Mouse (Mus musculus) heart, adult 2 months (tissue): ENCODE measurements around the gene Il17a. TPM values are rescaled to one million over a fixed set of nuclear protein-coding genes. Genes with fewer than 3 reads are reported as not detected.

Source experiments
- DNase-seq, 2 experiments: peaks; one replicate each; pipeline ENCODE4 v3.0.0; 2021
- H3K27ac ChIP-seq: fragments of 200-600 bp; 2 replicates; pipeline ENCODE4 v1.8.1; 2022
- H3K27me3 ChIP-seq: fragments of 200-500 bp; 2 replicates; pipeline ENCODE4 v1.6.1; 2012; ENCODE audit warnings: mild to moderate bottlenecking, low read length, inconsistent platforms, mixed read lengths; ENCODE audit not compliant: control insufficient read depth, insufficient read depth
- H3K36me3 ChIP-seq: fragments of 200-500 bp; 2 replicates; pipeline ENCODE4 v1.6.1; 2012; ENCODE audit warnings: low read length, inconsistent platforms; ENCODE audit not compliant: control insufficient read depth, insufficient read depth
- H3K4me1 ChIP-seq: fragments of 200-500 bp; 2 replicates; pipeline ENCODE4 v1.6.1; 2011; ENCODE audit warnings: low read length; ENCODE audit not compliant: control insufficient read depth, insufficient read depth
- H3K4me3 ChIP-seq: fragments of 200-600 bp; 2 replicates; pipeline ENCODE4 v1.8.1; 2022
- H3K79me2 ChIP-seq: fragments of 200-500 bp; replicated peaks from 2 replicates; pipeline ENCODE4 v1.6.1; 2012; ENCODE audit warnings: mild to moderate bottlenecking, inconsistent platforms, low read length, moderate library complexity, mixed read lengths; ENCODE audit not compliant: control insufficient read depth, insufficient read depth
- H3K9ac ChIP-seq: fragments of 200-500 bp; 2 replicates; pipeline ENCODE4 v1.6.1; 2012; ENCODE audit warnings: low read depth, mild to moderate bottlenecking, control low read depth, inconsistent platforms, low read length, mixed read lengths
- CTCF ChIP-seq: fragments of 200-600 bp; IDR thresholded peaks from 2 replicates; pipeline ENCODE4 v1.8.1; 2022; ENCODE audit warnings: antibody characterized with exemption, mild to moderate bottlenecking, moderate library complexity
- EP300 ChIP-seq: fragments of 200-500 bp; IDR thresholded peaks from 2 replicates; pipeline ENCODE4 v1.6.1; 2011; ENCODE audit warnings: low read depth, low read length, control low read depth; ENCODE audit not compliant: insufficient read depth
- POLR2A ChIP-seq: fragments of 200-500 bp; IDR thresholded peaks from 2 replicates; pipeline ENCODE4 v1.6.1; 2011; ENCODE audit warnings: mild to moderate bottlenecking, low read depth, low read length, control low read depth; ENCODE audit not compliant: insufficient read depth
- WGBS: fragments of 180-500 bp; shearing (Covaris S2); methylation state at CpG from one replicate; pipeline ENCODE4 v1.1.7; 2018; 5-methylcytosine and 5-hydroxymethylcytosine counted together
- intact Hi-C: fragments of 180-260 bp; cut with DNase I; formaldehyde crosslinking; loops from one replicate; pipeline ENCODE4 v1.15.1; 2025
- long read RNA-seq: library from polyadenylated mRNA; stranded (forward); transcript quantifications from one replicate; pipeline ENCODE4 v2.0.0, GENCODE M21; 2021
- polyA plus RNA-seq: library from polyadenylated mRNA; depleted of rRNA; stranded (reverse); fragments of >200 nt; gene quantifications from 2 replicates; pipeline ENCODE4 v1.2.3, GENCODE M21; 2012; rRNA removed
- total RNA-seq, 2 experiments: library from RNA; stranded (reverse); gene quantifications; 2 replicates each; pipeline ENCODE4 v1.2.3; 2021

The Il17a gene
- total RNA-seq (not detected), polyA plus RNA-seq (not detected in 2 replicates)
- long read RNA-seq: 0 reads

DNA sequence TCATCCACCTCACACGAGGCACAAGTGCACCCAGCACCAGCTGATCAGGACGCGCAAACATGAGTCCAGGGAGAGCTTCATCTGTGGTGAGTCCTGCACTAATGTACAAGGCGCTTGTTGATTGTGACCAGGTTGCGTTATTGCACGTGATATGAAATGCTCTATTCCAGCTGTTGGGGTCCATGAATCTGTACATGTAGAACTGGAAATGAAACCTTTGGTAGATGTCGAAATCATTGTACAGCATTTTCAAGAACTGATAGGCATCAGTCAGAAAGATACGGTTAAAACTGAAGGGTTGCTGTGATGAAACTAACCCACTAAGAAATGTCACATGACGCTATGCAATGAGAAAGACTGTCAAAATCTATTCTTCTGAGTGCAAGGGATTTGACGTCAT lies at the start of gene Il17a:
Il17a (plus strand) TSS at position 3 of the 400 bp plus-strand sequence.
- Histone ChIP-seq H3K79me2 (no peaks in the 10 kb centered on the region), H3K4me1 (no peaks in the 10 kb centered on the region), H3K9ac (no peak within 1 kb of the TSS), H3K27ac (no peak within 1 kb of the TSS), H3K27me3 (0 out of 2 replicates have a peak, but pooled peaks cover 2% of the 10 kb centered on the region), H3K36me3 (no peaks in the 10 kb centered on the region), H3K4me3 (no peak within 1 kb of the TSS)
- intact Hi-C loops: no loop called here
- 83% methylated on average over 10 of the region's 10 CpGs for WGBS
- no peak for DNase-seq
- TF ChIP-seq CTCF (no peak), POLR2A (no peak)

DNA sequence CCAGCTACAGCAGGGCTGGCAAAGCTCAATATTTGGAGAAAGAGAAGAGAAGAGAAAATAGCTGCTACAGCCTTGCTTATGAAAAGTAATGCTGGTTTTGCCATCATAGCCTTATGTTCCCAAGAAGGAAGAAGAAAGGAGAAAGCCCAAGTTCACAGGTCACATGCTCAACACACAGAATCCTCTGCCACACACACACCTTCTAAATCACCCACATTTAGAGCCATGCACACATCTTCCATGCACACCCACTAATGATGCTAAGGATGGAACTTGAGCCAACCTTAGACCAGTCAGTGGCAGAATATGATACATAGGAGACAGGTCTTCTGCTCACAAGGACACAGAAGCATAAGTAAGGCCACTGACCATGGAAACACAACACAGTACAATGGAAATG lies 47.9 kb upstream of the Il17a start:
- intact Hi-C loops: no loop called here
- Histone ChIP-seq H3K4me3 (no peak overlapping the region), H3K79me2 (no peaks in the 10 kb centered on the region), H3K27me3 (no peaks in the 10 kb centered on the region), H3K9ac (no peak overlapping the region), H3K36me3 (no peaks in the 10 kb centered on the region), H3K27ac (no peak overlapping the region), H3K4me1 (no peaks in the 10 kb centered on the region)
- TF ChIP-seq CTCF (no peak), POLR2A (no peak), EP300 (no peak)
- no peak for DNase-seq

DNA sequence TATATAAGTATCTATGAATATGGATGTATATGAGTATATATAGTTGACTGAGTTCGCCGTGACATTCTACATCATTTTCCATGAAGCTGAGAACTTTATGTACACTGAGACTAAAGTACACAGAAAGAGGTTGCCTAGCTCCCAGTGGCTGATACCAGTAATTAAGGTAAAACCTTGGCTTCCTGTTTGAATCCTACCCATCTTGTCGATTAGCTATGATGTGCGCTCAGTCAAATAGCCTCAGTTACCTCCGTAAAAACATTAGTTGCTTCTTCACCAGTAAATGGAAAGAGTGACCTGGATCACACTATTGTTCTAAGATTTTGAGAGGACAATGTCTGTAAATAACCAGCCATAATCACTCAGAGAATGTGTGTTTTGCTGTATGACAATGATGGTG lies 47.3 kb upstream of the Il17a start:
- intact Hi-C loops: no loop called here
- Histone ChIP-seq H3K4me3 (no peak overlapping the region), H3K4me1 (no peaks in the 10 kb centered on the region), H3K27me3 (no peaks in the 10 kb centered on the region), H3K79me2 (no peaks in the 10 kb centered on the region), H3K27ac (no peak overlapping the region), H3K9ac (no peak overlapping the region), H3K36me3 (no peaks in the 10 kb centered on the region)
- no peak for DNase-seq
- WGBS: 93% methylated on average over 5 of the region's 5 CpGs
- TF ChIP-seq POLR2A: no peak

DNA sequence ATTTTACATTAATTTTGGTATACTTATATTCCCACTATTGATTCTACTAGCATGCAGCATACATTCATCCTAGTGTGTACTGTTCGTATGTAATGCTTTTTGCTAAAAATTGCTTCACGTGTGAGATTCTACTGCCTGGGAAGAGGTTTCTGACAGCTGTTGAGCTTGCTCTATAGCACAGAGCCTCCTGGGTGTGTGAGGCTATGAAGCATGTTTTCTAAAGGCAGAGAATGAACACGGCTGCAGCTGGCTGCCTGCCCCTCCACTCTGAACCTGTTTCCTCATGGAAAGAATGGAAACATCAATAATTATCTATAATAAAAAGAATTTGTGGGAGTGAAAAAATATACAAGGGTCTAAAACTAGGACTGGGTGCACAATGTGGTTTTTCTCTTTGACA lies 46.9 kb upstream of the Il17a start:
- no peak overlapping the region for H3K9ac ChIP-seq
- WGBS: 60% methylated on average over 3 of the region's 3 CpGs
- H3K4me3 ChIP-seq: no peak overlapping the region
- H3K27me3 ChIP-seq: no peaks in the 10 kb centered on the region
- H3K4me1 ChIP-seq: no peaks in the 10 kb centered on the region
- no peak for DNase-seq
- no peaks in the 10 kb centered on the region for H3K36me3 ChIP-seq
- no peaks in the 10 kb centered on the region for H3K79me2 ChIP-seq
- no peak overlapping the region for H3K27ac ChIP-seq
- intact Hi-C loops: no loop called here
- TF ChIP-seq POLR2A (no peak), CTCF (no peak), EP300 (no peak)

DNA sequence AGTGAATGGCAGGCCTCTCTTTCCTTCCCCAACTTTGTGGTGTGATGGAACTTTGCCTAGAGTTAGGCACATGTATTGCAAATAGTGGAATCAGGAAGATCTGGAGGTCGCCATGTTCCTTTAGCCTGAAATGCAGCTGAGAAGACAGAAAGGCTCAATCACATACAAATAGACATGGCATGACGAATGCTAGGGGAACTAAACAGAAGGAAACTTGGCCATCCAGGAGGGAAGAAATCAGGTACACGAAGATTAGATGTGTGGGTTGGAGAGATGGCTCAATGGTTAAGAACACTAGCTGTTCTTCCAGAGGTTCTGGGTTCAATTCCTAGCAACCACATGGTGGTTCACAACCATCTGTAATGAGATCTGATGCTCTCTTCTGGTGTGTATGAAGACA lies 46.3 kb upstream of the Il17a start:
- intact Hi-C loops: no loop called here

DNA sequence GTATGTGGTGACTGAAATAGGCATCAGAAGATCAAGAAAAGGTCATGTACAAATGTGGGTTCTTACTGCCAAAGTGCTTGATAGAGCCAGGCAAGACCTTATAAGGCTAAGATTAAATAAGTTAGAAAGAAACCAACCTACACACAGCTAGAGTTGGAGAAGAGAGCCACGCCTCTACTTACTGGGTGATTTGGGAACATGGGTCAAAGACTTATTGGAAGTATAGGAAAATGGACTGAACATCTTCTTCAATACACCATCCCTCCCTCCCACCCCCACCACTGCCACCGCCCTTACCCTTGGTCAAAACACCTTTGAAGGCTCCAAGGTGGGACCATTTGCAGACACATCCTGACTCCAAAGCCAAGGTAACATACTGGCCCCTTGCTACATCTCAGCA lies 45.3 kb upstream of the Il17a start:
- H3K27me3 ChIP-seq: no peaks in the 10 kb centered on the region
- no peak overlapping the region for H3K27ac ChIP-seq
- WGBS: 68% methylated on average over 2 of the region's 2 CpGs
- no peaks in the 10 kb centered on the region for H3K4me1 ChIP-seq
- DNase-seq: no peak
- H3K9ac ChIP-seq: no peak overlapping the region
- intact Hi-C loops: no loop called here
- H3K4me3 ChIP-seq: no peak overlapping the region
- no peaks in the 10 kb centered on the region for H3K36me3 ChIP-seq
- TF ChIP-seq POLR2A (no peak), EP300 (no peak), CTCF (no peak)
- no peaks in the 10 kb centered on the region for H3K79me2 ChIP-seq

More for the DNA sequence above, 46.3 kb upstream of the Il17a start:
- Histone ChIP-seq H3K4me1 (no peaks in the 10 kb centered on the region), H3K4me3 (no peak overlapping the region), H3K79me2 (no peaks in the 10 kb centered on the region), H3K36me3 (no peaks in the 10 kb centered on the region), H3K27me3 (no peaks in the 10 kb centered on the region), H3K27ac (no peak overlapping the region), H3K9ac (no peak overlapping the region)
- DNase-seq: no peak
- WGBS: 79% methylated on average over 3 of the region's 3 CpGs
- TF ChIP-seq CTCF (no peak), POLR2A (no peak), EP300 (no peak)

DNA sequence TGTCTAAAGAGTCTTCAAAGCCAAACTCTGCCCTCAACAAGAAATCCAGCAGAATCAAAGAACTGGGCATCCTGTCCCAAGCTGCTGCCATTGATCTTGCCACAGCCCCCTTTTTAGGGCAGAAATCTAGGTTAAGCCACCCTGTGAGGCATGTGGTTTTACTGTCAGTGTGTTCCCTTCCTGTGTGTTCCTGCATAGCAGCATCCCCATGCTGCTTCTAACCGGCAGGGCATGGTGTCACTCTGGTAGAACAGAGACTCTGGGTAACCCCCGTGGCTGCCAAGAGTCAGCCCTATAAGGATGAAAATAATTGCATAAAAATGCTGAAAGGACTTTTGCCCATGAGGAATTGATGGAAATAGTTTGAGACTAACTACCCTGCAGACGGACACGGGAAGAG lies 44.8 kb upstream of the Il17a start:
- H3K9ac ChIP-seq: no peak overlapping the region
- TF ChIP-seq POLR2A (no peak), CTCF (no peak), EP300 (no peak)
- H3K79me2 ChIP-seq: no peaks in the 10 kb centered on the region
- H3K36me3 ChIP-seq: no peaks in the 10 kb centered on the region
- no peaks in the 10 kb centered on the region for H3K27me3 ChIP-seq
- H3K4me3 ChIP-seq: no peak overlapping the region
- no peaks in the 10 kb centered on the region for H3K4me1 ChIP-seq
- DNase-seq: no peak
- WGBS: 73% methylated on average over 4 of the region's 4 CpGs
- no peak overlapping the region for H3K27ac ChIP-seq
- intact Hi-C loops: no loop called here
